Mouse (Mus musculus): ENCODE results near the gene Acot7. TPM values are rescaled to one million over a fixed set of nuclear protein-coding genes. Genes with fewer than 3 reads are reported as not detected.
A peak's percentile ranks its signal among the peaks of the same experiment; 100 is the strongest.

The Acot7 gene
- polyA plus RNA-seq, 1 experiment from 2014 or later = 51.1 TPM

- H3K4me3 ChIP-seq (ENCODE audit: low read depth, low read length) = no peak overlapping the region
- DNase-seq (ENCODE audit: low spot score) = no peak
- WGBS = 66% methylated on average over 11 of the region's 11 CpGs
- peaks cover 6% of the 10 kb centered on the region for H3K4me1 ChIP-seq (replicated peaks; ENCODE audit: control insufficient read depth, insufficient read depth, low read length)
- H3K27me3 ChIP-seq (replicated peaks; ENCODE audit: control insufficient read depth, insufficient read depth, low read length) = peaks cover 32% of the 10 kb centered on the region
- no peak overlapping the region for H3K9ac ChIP-seq (ENCODE audit: low read depth, low read length)
- ATAC-seq (replicated peaks; ENCODE audit: low FRiP score) = no peak
- no peaks in the 10 kb centered on the region for H3K9me3 ChIP-seq (ENCODE audit: control insufficient read depth, low read length)
- H3K36me3 ChIP-seq (ENCODE audit: control insufficient read depth, insufficient read depth, low read length) = no peaks in the 10 kb centered on the region
- no peak overlapping the region for H3K4me2 ChIP-seq
- H3K27ac ChIP-seq (ENCODE audit: low read depth, low read length) = no peak overlapping the region
Observed at GRCm38 (mm10) chr4:152146033-152146827, 31.7 kb upstream of the Acot7 start.

GRCm38 (mm10) chr4:152150546-152150945 is 27.4 kb upstream of the Acot7 start:
- ATAC-seq (replicated peaks; ENCODE audit: low FRiP score) = no peak
- no peak overlapping the region for H3K9ac ChIP-seq (ENCODE audit: low read depth, low read length)
- no peaks in the 10 kb centered on the region for H3K36me3 ChIP-seq (ENCODE audit: control insufficient read depth, insufficient read depth, low read length)
- H3K4me3 ChIP-seq (ENCODE audit: low read depth, low read length) = no peak overlapping the region
- no peak for DNase-seq (ENCODE audit: low spot score)
- H3K4me2 ChIP-seq = no peak overlapping the region
- peaks cover 21% of the 10 kb centered on the region for H3K4me1 ChIP-seq (replicated peaks; ENCODE audit: control insufficient read depth, insufficient read depth, low read length)
- 43% methylated on average over 4 of the region's 4 CpGs for WGBS
- H3K9me3 ChIP-seq (ENCODE audit: control insufficient read depth, low read length) = no peaks in the 10 kb centered on the region
- H3K27me3 ChIP-seq (replicated peaks; ENCODE audit: control insufficient read depth, insufficient read depth, low read length) = peaks cover 52% of the 10 kb centered on the region
- H3K27ac ChIP-seq (ENCODE audit: low read depth, low read length) = no peak overlapping the region

GRCm38 (mm10) chr4:152151451-152151965 is 26.4 kb upstream of the Acot7 start:
- no peak overlapping the region for H3K27ac ChIP-seq (ENCODE audit: low read depth, low read length)
- 15% methylated on average over 7 of the region's 7 CpGs for WGBS
- peak; percentile 48; the same call in 1 of the 2 replicates for ATAC-seq (replicated peaks; ENCODE audit: low FRiP score)

GRCm38 (mm10) chr4:152151966-152152544 is 25.9 kb upstream of the Acot7 start, which contains the start of gene Espn:
Gene Espn, minus strand, starts transcription at chr4:152152371.
- WGBS = under 1% methylated on average over 53 of the region's 57 CpGs

More at GRCm38 (mm10) chr4:152151451-152151965, 26.4 kb upstream of the Acot7 start:
- Histone ChIP-seq H3K9ac (ENCODE audit: low read depth, low read length) (peak overlapping the region; percentile 50; the same call in 1 of the 2 replicates), H3K9me3 (ENCODE audit: control insufficient read depth, low read length) (no peaks in the 10 kb centered on the region), H3K27me3 (replicated peaks; ENCODE audit: control insufficient read depth, insufficient read depth, low read length) (peaks cover 52% of the 10 kb centered on the region), H3K4me3 (ENCODE audit: low read depth, low read length) (peak overlapping the region; percentile 59), H3K4me2 (peak overlapping the region; percentile 94), H3K36me3 (ENCODE audit: control insufficient read depth, insufficient read depth, low read length) (no peaks in the 10 kb centered on the region), H3K4me1 (replicated peaks; ENCODE audit: control insufficient read depth, insufficient read depth, low read length) (peaks cover 21% of the 10 kb centered on the region)
- DNase-seq (ENCODE audit: low spot score) = no peak

GRCm38 (mm10) chr4:152153771-152154177 is 24.2 kb upstream of the Acot7 start:
- no peak overlapping the region; the same call in 1 of the 2 replicates for H3K9ac ChIP-seq (ENCODE audit: low read depth, low read length)
- H3K27me3 ChIP-seq (replicated peaks; ENCODE audit: control insufficient read depth, insufficient read depth, low read length) = peaks cover 67% of the 10 kb centered on the region
- peaks cover 30% of the 10 kb centered on the region for H3K4me1 ChIP-seq (replicated peaks; ENCODE audit: control insufficient read depth, insufficient read depth, low read length)
- H3K4me2 ChIP-seq = peak overlapping the region; percentile 62
- peak; percentile 88 for DNase-seq (ENCODE audit: low spot score)
- ATAC-seq (replicated peaks; ENCODE audit: low FRiP score) = peak; percentile 46
- no peaks in the 10 kb centered on the region for H3K36me3 ChIP-seq (ENCODE audit: control insufficient read depth, insufficient read depth, low read length)
- H3K27ac ChIP-seq (ENCODE audit: low read depth, low read length) = no peak overlapping the region
- H3K4me3 ChIP-seq (ENCODE audit: low read depth, low read length) = peak overlapping the region; percentile 42
- under 1% methylated on average over 22 of the region's 23 CpGs for WGBS
- no peaks in the 10 kb centered on the region for H3K9me3 ChIP-seq (ENCODE audit: control insufficient read depth, low read length)

More at GRCm38 (mm10) chr4:152151966-152152544, 25.9 kb upstream of the Acot7 start, which contains the start of gene Espn:
- Histone ChIP-seq H3K4me2 (peak within 1 kb of the TSS; percentile 94), H3K9ac (ENCODE audit: low read depth, low read length) (peak within 1 kb of the TSS; percentile 50), H3K27me3 (replicated peaks; ENCODE audit: control insufficient read depth, insufficient read depth, low read length) (peaks cover 52% of the 10 kb centered on the region), H3K36me3 (ENCODE audit: control insufficient read depth, insufficient read depth, low read length) (no peaks in the 10 kb centered on the region), H3K4me1 (replicated peaks; ENCODE audit: control insufficient read depth, insufficient read depth, low read length) (peaks cover 21% of the 10 kb centered on the region), H3K27ac (ENCODE audit: low read depth, low read length) (no peak within 1 kb of the TSS), H3K9me3 (ENCODE audit: control insufficient read depth, low read length) (no peaks in the 10 kb centered on the region), H3K4me3 (ENCODE audit: low read depth, low read length) (peak within 1 kb of the TSS; percentile 59)
- ATAC-seq (replicated peaks; ENCODE audit: low FRiP score) (peak; percentile 84), DNase-seq (ENCODE audit: low spot score) (peak; percentile 87)

- Histone ChIP-seq H3K27ac (ENCODE audit: low read depth, low read length) (no peak overlapping the region), H3K9ac (ENCODE audit: low read depth, low read length) (no peak overlapping the region), H3K4me2 (no peak overlapping the region), H3K9me3 (ENCODE audit: control insufficient read depth, low read length) (no peaks in the 10 kb centered on the region), H3K4me3 (ENCODE audit: low read depth, low read length) (no peak overlapping the region), H3K4me1 (replicated peaks; ENCODE audit: control insufficient read depth, insufficient read depth, low read length) (peaks cover 32% of the 10 kb centered on the region), H3K27me3 (replicated peaks; ENCODE audit: control insufficient read depth, insufficient read depth, low read length) (peaks cover 68% of the 10 kb centered on the region), H3K36me3 (ENCODE audit: control insufficient read depth, insufficient read depth, low read length) (no peaks in the 10 kb centered on the region)
- DNase-seq (ENCODE audit: low spot score) (no peak), ATAC-seq (replicated peaks; ENCODE audit: low FRiP score) (no peak)
- WGBS = 56% methylated on average over 4 of the region's 4 CpGs
Observed at GRCm38 (mm10) chr4:152155019-152155418, 22.9 kb upstream of the Acot7 start.

GRCm38 (mm10) chr4:152157779-152158584 is 20.0 kb upstream of the Acot7 start:
- H3K36me3 ChIP-seq (ENCODE audit: control insufficient read depth, insufficient read depth, low read length) = no peaks in the 10 kb centered on the region
- H3K4me2 ChIP-seq = peak overlapping the region; percentile 68
- no peak for ATAC-seq (replicated peaks; ENCODE audit: low FRiP score)
- peak; percentile 71 for DNase-seq (ENCODE audit: low spot score)
- no peak overlapping the region for H3K27ac ChIP-seq (ENCODE audit: low read depth, low read length)
- peaks cover 17% of the 10 kb centered on the region for H3K4me1 ChIP-seq (replicated peaks; ENCODE audit: control insufficient read depth, insufficient read depth, low read length)
- no peaks in the 10 kb centered on the region for H3K9me3 ChIP-seq (ENCODE audit: control insufficient read depth, low read length)
- peaks cover 66% of the 10 kb centered on the region for H3K27me3 ChIP-seq (replicated peaks; ENCODE audit: control insufficient read depth, insufficient read depth, low read length)
- H3K9ac ChIP-seq (ENCODE audit: low read depth, low read length) = no peak overlapping the region
- H3K4me3 ChIP-seq (ENCODE audit: low read depth, low read length) = peak overlapping the region; percentile 36
- 14% methylated on average over 21 of the region's 21 CpGs for WGBS

All from liver, embryonic 11.5 days (tissue).